Mouse (Mus musculus) ES-Bruce4 (cell line): Measurements from ENCODE around the gene Dus2. TPM values are rescaled to one million over a fixed set of nuclear protein-coding genes. Genes with fewer than 3 reads are reported as not detected.
"Not testable (repeated sequence)": the region's sequence is repeated elsewhere in the genome, so short reads cannot be mapped to it uniquely, and the experiment has no call there.

Experiments used
- H3K27ac ChIP-seq: 2 replicates; pipeline ENCODE4 v1.5.1; 2012; ENCODE audit warnings: low read length, inconsistent platforms; ENCODE audit not compliant: insufficient read depth
- H3K27me3 ChIP-seq: 2 replicates; pipeline ENCODE4 v1.6.1; 2012; ENCODE audit warnings: mild to moderate bottlenecking, low read length, inconsistent platforms; ENCODE audit not compliant: control insufficient read depth, poor library complexity, insufficient read depth, severe bottlenecking
- H3K36me3 ChIP-seq: 2 replicates; pipeline ENCODE4 v1.6.1; 2012; ENCODE audit warnings: inconsistent platforms, mild to moderate bottlenecking, low read length, moderate library complexity; ENCODE audit not compliant: control insufficient read depth, poor library complexity, insufficient read depth, severe bottlenecking
- H3K4me1 ChIP-seq: one replicate; pipeline ENCODE4 v1.8.1; 2011; ENCODE audit warnings: low read length; ENCODE audit not compliant: control insufficient read depth, insufficient read depth
- H3K4me3 ChIP-seq: 2 replicates; pipeline ENCODE4 v1.5.1; 2011; ENCODE audit warnings: low read depth, mild to moderate bottlenecking, low read length
- H3K9ac ChIP-seq: 2 replicates; pipeline ENCODE4 v1.6.1; 2012; ENCODE audit warnings: low read depth, mild to moderate bottlenecking, inconsistent platforms; ENCODE audit not compliant: poor library complexity, severe bottlenecking
- H3K9me3 ChIP-seq: replicated peaks from 2 replicates; pipeline ENCODE4 v1.6.1; 2012; ENCODE audit warnings: mild to moderate bottlenecking, low read length, inconsistent platforms; ENCODE audit not compliant: control insufficient read depth, poor library complexity, insufficient read depth, severe bottlenecking
- CTCF ChIP-seq: IDR thresholded peaks from one replicate; pipeline ENCODE4 v1.8.1; 2011; ENCODE audit warnings: low read depth, low read length
- EP300 ChIP-seq: IDR thresholded peaks from 2 replicates; pipeline ENCODE4 v1.6.1; 2011; ENCODE audit warnings: low read depth, low read length; ENCODE audit not compliant: insufficient read depth
- POLR2A ChIP-seq: IDR thresholded peaks from one replicate; pipeline ENCODE4 v1.8.1; 2011; ENCODE audit warnings: low read length; ENCODE audit not compliant: insufficient read depth
- polyA plus RNA-seq: library from polyadenylated mRNA; stranded (reverse); fragments of >200 nt; gene quantifications from 2 replicates; pipeline ENCODE4 v1.2.4, GENCODE M21; 2011; ENCODE audit warnings: low read depth; ENCODE audit not compliant: missing spikeins, insufficient read depth, insufficient read length

Dus2 gene
- polyA plus RNA-seq, 1 experiment: 19.3 TPM

DNA sequence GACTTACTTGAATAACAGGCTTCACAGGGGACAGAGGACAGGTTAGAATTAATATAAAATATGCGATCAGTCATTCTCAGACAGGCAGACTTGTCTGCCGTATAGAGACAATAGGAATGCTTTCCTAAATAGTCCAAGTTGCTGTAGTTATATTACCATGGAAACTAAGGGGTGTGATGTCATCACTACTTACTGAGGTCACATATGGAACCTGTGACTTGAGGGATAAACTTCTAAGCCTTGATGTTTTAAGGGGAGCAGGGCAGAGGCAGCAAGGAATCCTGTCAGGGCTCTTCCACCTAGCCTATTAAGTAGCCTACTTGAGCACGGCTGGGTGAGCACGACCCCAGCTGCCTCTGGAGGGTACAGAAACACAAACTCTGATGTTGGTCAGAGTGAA, 14.7 kb downstream of the Dus2 start, which contains the start of gene Dpep2nb:
Gene Dpep2nb, minus strand, starts transcription at position 101 of the 400 bp plus-strand sequence.
- no peaks in the 10 kb centered on the region for H3K27me3 ChIP-seq
- TF ChIP-seq EP300 (no peak), CTCF (no peak), POLR2A (no peak)
- no peak within 1 kb of the TSS for H3K27ac ChIP-seq

DNA sequence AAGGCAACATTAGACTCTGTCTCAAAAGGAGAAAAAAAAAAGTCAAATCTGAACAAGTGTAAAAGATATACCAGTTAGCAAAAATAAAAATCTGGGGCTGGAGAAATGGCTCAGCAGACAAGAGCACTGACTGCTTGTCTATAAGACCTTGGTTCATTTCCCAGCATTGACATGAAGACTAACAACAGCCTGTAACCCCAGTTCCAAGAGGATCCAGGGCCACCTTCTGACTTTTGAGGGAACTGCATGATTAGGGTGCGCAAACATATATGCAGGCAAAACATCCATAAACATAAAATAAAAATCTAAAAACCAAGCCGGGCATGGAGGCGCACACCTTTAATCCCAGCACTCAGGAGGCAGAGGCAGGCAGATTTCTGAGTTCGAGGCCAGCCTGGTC, 15.3 kb downstream of the Dus2 start:
- peaks cover 4% of the 10 kb centered on the region; the same call in 1 of the 2 replicates for H3K36me3 ChIP-seq
- no peaks in the 10 kb centered on the region for H3K27me3 ChIP-seq
- no peaks in the 10 kb centered on the region for H3K4me1 ChIP-seq
- no peak overlapping the region for H3K9ac ChIP-seq
- no peaks in the 10 kb centered on the region for H3K9me3 ChIP-seq
- TF ChIP-seq CTCF (no peak), EP300 (no peak), POLR2A (no peak)
- no peak overlapping the region for H3K4me3 ChIP-seq
- no peak overlapping the region for H3K27ac ChIP-seq

More for the DNA sequence above, 14.7 kb downstream of the Dus2 start, which contains the start of gene Dpep2nb:
- H3K9me3 ChIP-seq: no peaks in the 10 kb centered on the region
- H3K36me3 ChIP-seq: peaks cover 4% of the 10 kb centered on the region; the same call in 1 of the 2 replicates
- no peak within 1 kb of the TSS for H3K9ac ChIP-seq
- no peak within 1 kb of the TSS for H3K4me3 ChIP-seq
- no peaks in the 10 kb centered on the region for H3K4me1 ChIP-seq

DNA sequence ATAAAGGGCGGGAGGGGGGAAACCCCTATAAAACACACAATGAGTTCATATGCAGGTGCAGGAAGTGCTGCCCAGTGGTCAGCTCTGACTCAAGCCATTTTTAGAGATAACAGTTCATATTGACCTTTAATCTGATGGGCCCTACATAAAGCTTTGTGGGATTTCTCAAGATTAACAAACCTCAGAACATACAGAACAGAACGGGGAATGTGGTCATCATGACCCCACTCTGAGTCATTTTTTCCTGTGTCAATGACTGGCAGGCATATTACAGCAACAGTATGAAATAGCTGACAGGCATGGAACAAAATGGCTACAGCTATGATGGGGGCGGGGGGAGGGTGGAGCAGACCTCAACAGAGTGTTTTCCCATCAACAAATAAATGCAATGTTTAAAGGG, 16.0 kb downstream of the Dus2 start:
- Histone ChIP-seq H3K9me3 (no peaks in the 10 kb centered on the region), H3K36me3 (peaks cover 4% of the 10 kb centered on the region; the same call in 1 of the 2 replicates), H3K4me1 (no peaks in the 10 kb centered on the region), H3K27ac (no peak overlapping the region), H3K27me3 (no peaks in the 10 kb centered on the region), H3K9ac (no peak overlapping the region), H3K4me3 (no peak overlapping the region)
- TF ChIP-seq CTCF (no peak), EP300 (no peak), POLR2A (no peak)

DNA sequence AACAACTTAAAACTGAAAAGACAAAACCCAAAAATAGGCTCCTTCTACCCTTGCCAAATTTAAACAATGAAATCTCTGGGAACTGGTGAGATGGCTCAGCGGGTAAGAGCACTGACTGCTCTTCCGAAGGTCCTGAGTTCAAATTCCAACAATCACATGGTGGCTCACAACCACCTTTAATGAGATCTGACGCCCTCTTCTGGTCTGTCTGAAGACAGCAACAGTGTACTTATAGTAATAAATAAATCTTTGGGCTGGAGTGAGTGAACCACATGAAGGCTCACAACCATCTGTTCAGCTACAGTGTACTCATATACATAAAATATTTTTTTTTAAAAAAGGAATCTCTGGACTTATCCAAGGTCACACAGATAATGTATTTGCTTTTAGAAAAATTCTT, 16.8 kb downstream of the Dus2 start:
- not testable (repeated sequence) for H3K27ac ChIP-seq, H3K9me3 ChIP-seq, H3K4me3 ChIP-seq, H3K36me3 ChIP-seq, H3K9ac ChIP-seq, H3K27me3 ChIP-seq, H3K4me1 ChIP-seq

DNA sequence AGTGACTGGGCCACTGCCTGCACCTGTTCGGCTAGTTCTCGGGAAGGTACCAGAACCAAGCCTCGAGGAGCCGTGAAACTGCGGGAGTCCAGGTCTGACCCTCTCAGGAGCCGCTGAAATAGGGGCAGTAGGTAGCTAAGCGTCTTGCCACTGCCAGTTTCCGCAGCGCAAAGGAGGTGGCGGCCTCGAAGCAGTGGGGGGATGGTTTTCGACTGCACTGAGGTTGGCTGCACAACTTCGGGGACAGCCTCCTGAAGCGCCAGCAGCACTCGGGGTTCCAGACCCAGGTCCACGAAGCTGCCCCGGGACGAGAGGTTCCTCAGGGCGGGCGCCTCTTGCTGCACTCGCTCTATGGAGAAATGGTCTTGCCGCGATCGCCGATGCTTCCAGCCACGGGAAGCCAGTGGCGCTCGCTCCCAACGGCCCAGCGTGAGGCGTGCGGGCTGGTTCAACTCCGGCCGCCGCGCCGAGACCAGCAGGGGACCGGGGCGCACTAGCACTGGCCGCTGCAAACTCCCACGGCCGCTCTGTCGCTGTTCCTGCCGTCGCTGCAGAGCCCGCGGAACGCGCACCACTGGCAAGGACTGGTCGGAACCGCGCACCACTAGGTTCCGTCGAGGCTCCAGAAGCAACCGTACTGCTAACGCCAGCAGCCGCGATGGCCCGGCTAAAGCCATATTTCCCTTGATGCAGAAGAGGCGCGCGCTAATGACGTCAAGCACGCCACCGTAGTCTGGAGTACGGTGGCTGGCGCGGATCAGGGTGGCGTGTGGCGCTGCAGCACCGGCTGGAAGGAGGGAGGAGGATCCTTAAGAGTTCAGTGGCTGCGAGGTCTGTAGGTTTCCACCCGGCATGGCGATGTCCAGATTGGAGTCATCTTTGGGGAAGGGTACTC, 19.9 kb downstream of the Dus2 start:
- H3K36me3 ChIP-seq: peaks cover 9% of the 10 kb centered on the region
- H3K9me3 ChIP-seq: no peaks in the 10 kb centered on the region
- peak overlapping the region; percentile 93 for H3K4me3 ChIP-seq
- H3K27ac ChIP-seq: peak overlapping the region; percentile 5; the same call in 1 of the 2 replicates
- no peaks in the 10 kb centered on the region for H3K27me3 ChIP-seq
- H3K9ac ChIP-seq: peak overlapping the region; percentile 77
- no peaks in the 10 kb centered on the region for H3K4me1 ChIP-seq
- TF ChIP-seq CTCF (no peak), POLR2A (peak; percentile 67), EP300 (peak; percentile 52; the same call in 1 of the 2 replicates)

DNA sequence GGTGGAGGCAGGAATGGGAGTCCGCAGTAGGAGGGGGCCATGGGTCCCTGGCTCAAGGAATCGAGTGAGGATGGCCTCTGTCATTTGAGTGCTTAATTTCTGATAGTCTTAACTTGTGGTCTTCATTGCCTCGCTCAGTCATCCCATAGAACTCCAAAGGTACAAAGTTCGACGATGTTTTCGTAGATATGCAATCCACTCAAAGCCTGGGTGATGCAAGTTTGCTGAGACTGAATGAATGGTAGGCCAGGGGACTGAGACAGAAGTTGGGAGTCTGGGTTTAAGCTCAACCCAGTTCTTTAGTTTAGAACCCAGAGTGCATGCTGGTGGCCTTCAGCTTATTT, 20.5 kb downstream of the Dus2 start, which contains the start of gene Ddx28:
Gene Ddx28, minus strand, starts transcription at position 240 of the 344 bp plus-strand sequence.
- H3K4me3 ChIP-seq: peak within 1 kb of the TSS; percentile 93
- TF ChIP-seq EP300 (no peak), POLR2A (no peak), CTCF (no peak)
- H3K4me1 ChIP-seq: no peaks in the 10 kb centered on the region
- no peaks in the 10 kb centered on the region for H3K9me3 ChIP-seq
- no peaks in the 10 kb centered on the region for H3K27me3 ChIP-seq
- peaks cover 14% of the 10 kb centered on the region for H3K36me3 ChIP-seq
- H3K9ac ChIP-seq: peak within 1 kb of the TSS; percentile 77
- H3K27ac ChIP-seq: peak within 1 kb of the TSS; percentile 5; the same call in 1 of the 2 replicates

DNA sequence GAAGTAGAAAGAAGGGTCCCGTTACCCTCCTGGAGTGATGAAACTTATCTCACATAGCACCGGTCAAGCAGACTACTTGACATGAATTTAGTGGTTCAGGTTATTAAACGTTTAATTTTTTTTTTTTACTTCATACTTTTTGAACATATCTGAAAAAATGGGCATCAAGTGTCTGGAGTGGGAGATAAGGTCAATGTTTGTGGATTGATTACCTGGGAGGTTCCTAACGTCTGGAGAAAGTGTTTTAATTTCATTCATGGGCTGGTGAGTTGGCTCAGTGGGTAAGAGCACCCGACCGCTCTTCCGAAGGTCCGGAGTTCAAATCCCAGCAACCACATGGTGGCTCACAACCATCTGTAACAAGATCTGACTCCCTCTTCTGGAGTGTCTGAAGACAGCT, 21.1 kb downstream of the Dus2 start:
- peak overlapping the region; percentile 77 for H3K9ac ChIP-seq
- not testable (repeated sequence) for H3K9me3 ChIP-seq, H3K27me3 ChIP-seq, H3K27ac ChIP-seq, H3K4me1 ChIP-seq
- H3K4me3 ChIP-seq: peak overlapping the region; percentile 43
- peaks cover 16% of the 10 kb centered on the region for H3K36me3 ChIP-seq
